Mouse (Mus musculus): ENCODE results near the gene Grk4. TPM values are rescaled to one million over a fixed set of nuclear protein-coding genes. Genes with fewer than 3 reads are reported as not detected.
A peak's percentile ranks its signal among the peaks of the same experiment; 100 is the strongest.

The Grk4 gene
- polyA plus RNA-seq, 1 experiment from 2014 or later = 2.8 TPM

GRCm38 (mm10) chr5:34729141-34729540, 69.0 kb downstream of the Grk4 start:
- Histone ChIP-seq H3K36me3 (no peaks in the 10 kb centered on the region), H3K9ac (no peak overlapping the region), H3K27me3 (no peaks in the 10 kb centered on the region), H3K4me1 (no peaks in the 10 kb centered on the region), H3K4me2 (replicated peaks) (no peak overlapping the region), H3K9me3 (replicated peaks) (no peaks in the 10 kb centered on the region), H3K4me3 (no peak overlapping the region), H3K27ac (no peak overlapping the region)
- ATAC-seq (ENCODE audit: low FRiP score) = no peak

- no peaks in the 10 kb centered on the region for H3K4me1 ChIP-seq
Measured at GRCm38 (mm10) chr5:34730255-34730654, 70.1 kb downstream of the Grk4 start.

GRCm38 (mm10) chr5:34751477-34751876, 91.3 kb downstream of the Grk4 start:
- ATAC-seq (ENCODE audit: low FRiP score) = no peak
- Histone ChIP-seq H3K4me3 (no peak overlapping the region), H3K9me3 (replicated peaks) (no peaks in the 10 kb centered on the region), H3K4me2 (replicated peaks) (no peak overlapping the region), H3K27ac (no peak overlapping the region), H3K4me1 (no peaks in the 10 kb centered on the region), H3K27me3 (peaks cover 3% of the 10 kb centered on the region; the same call in 1 of the 2 replicates), H3K9ac (no peak overlapping the region), H3K36me3 (no peaks in the 10 kb centered on the region)
- 54% methylated on average over 3 of the region's 3 CpGs for WGBS

More at GRCm38 (mm10) chr5:34730255-34730654, 70.1 kb downstream of the Grk4 start:
- no peak for ATAC-seq (ENCODE audit: low FRiP score)
- Histone ChIP-seq H3K27me3 (no peaks in the 10 kb centered on the region), H3K36me3 (no peaks in the 10 kb centered on the region), H3K9me3 (replicated peaks) (no peaks in the 10 kb centered on the region), H3K9ac (no peak overlapping the region), H3K4me2 (replicated peaks) (no peak overlapping the region), H3K27ac (no peak overlapping the region), H3K4me3 (no peak overlapping the region)
- WGBS = 74% methylated on average over 1 of the region's 1 CpGs

GRCm38 (mm10) chr5:34758762-34759161, 98.6 kb downstream of the Grk4 start:
- H3K4me3 ChIP-seq = no peak overlapping the region
- H3K9me3 ChIP-seq (replicated peaks) = no peaks in the 10 kb centered on the region
- WGBS = 90% methylated on average over 1 of the region's 1 CpGs
- H3K4me1 ChIP-seq = peaks cover 13% of the 10 kb centered on the region
- H3K36me3 ChIP-seq = no peaks in the 10 kb centered on the region
- no peak overlapping the region for H3K4me2 ChIP-seq (replicated peaks)
- ATAC-seq (ENCODE audit: low FRiP score) = no peak
- no peak overlapping the region for H3K27ac ChIP-seq
- peaks cover 7% of the 10 kb centered on the region; the same call in 1 of the 2 replicates for H3K27me3 ChIP-seq
- no peak overlapping the region for H3K9ac ChIP-seq

GRCm38 (mm10) chr5:34760850-34761508, 100.8 kb downstream of the Grk4 start:
- Histone ChIP-seq H3K4me1 (peaks cover 13% of the 10 kb centered on the region), H3K27ac (peak overlapping the region; percentile 94), H3K4me3 (peak overlapping the region; percentile 78), H3K9ac (peak overlapping the region; percentile 89), H3K4me2 (replicated peaks) (peak overlapping the region; percentile 86), H3K9me3 (replicated peaks) (no peaks in the 10 kb centered on the region), H3K27me3 (peaks cover 5% of the 10 kb centered on the region; the same call in 1 of the 2 replicates), H3K36me3 (no peaks in the 10 kb centered on the region)
- WGBS = 1% methylated on average over 19 of the region's 19 CpGs
- ATAC-seq (ENCODE audit: low FRiP score) = peak; percentile 69

GRCm38 (mm10) chr5:34761509-34761908, 101.3 kb downstream of the Grk4 start, which contains the start of gene Htt:
Gene Htt, plus strand, starts transcription at chr5:34761740.
- under 1% methylated on average over 35 of the region's 35 CpGs for WGBS
- H3K27ac ChIP-seq = peak within 1 kb of the TSS; percentile 94
- H3K27me3 ChIP-seq = 0 out of 2 replicates have a peak, but pooled peaks cover 4% of the 10 kb centered on the region
- H3K36me3 ChIP-seq = no peaks in the 10 kb centered on the region
- peak within 1 kb of the TSS; percentile 86 for H3K4me2 ChIP-seq (replicated peaks)
- H3K4me3 ChIP-seq = peak within 1 kb of the TSS; percentile 78
- peak within 1 kb of the TSS; percentile 89 for H3K9ac ChIP-seq
- ATAC-seq (ENCODE audit: low FRiP score) = peak; percentile 99
- peaks cover 13% of the 10 kb centered on the region for H3K4me1 ChIP-seq
- H3K9me3 ChIP-seq (replicated peaks) = no peaks in the 10 kb centered on the region

GRCm38 (mm10) chr5:34761934-34762611, 101.9 kb downstream of the Grk4 start:
- Histone ChIP-seq H3K4me1 (peaks cover 13% of the 10 kb centered on the region), H3K27me3 (0 out of 2 replicates have a peak, but pooled peaks cover 4% of the 10 kb centered on the region), H3K9me3 (replicated peaks) (no peaks in the 10 kb centered on the region), H3K36me3 (no peaks in the 10 kb centered on the region), H3K9ac (peak overlapping the region; percentile 89), H3K4me3 (peak overlapping the region; percentile 78), H3K27ac (peak overlapping the region; percentile 94), H3K4me2 (replicated peaks) (peak overlapping the region; percentile 86)
- under 1% methylated on average over 52 of the region's 54 CpGs for WGBS
- peak; percentile 69 for ATAC-seq (ENCODE audit: low FRiP score)

- no peak overlapping the region for H3K4me3 ChIP-seq
- H3K27ac ChIP-seq = no peak overlapping the region
- H3K9ac ChIP-seq = no peak overlapping the region
- H3K9me3 ChIP-seq (replicated peaks) = no peaks in the 10 kb centered on the region
- WGBS = 95% methylated on average over 3 of the region's 3 CpGs
- no peaks in the 10 kb centered on the region for H3K36me3 ChIP-seq
- H3K4me2 ChIP-seq (replicated peaks) = no peak overlapping the region
- H3K4me1 ChIP-seq = no peaks in the 10 kb centered on the region
- H3K27me3 ChIP-seq = no peaks in the 10 kb centered on the region
- no peak for ATAC-seq (ENCODE audit: low FRiP score)
Measured at GRCm38 (mm10) chr5:34771818-34772217, 111.6 kb downstream of the Grk4 start.

GRCm38 (mm10) chr5:34772696-34773245, 112.6 kb downstream of the Grk4 start:
- 95% methylated on average over 4 of the region's 4 CpGs for WGBS
- H3K36me3 ChIP-seq = no peaks in the 10 kb centered on the region
- no peaks in the 10 kb centered on the region for H3K27me3 ChIP-seq
- no peaks in the 10 kb centered on the region for H3K4me1 ChIP-seq
- H3K9me3 ChIP-seq (replicated peaks) = no peaks in the 10 kb centered on the region
- H3K9ac ChIP-seq = no peak overlapping the region
- no peak overlapping the region for H3K4me3 ChIP-seq
- no peak overlapping the region for H3K27ac ChIP-seq
- no peak for ATAC-seq (ENCODE audit: low FRiP score)
- no peak overlapping the region for H3K4me2 ChIP-seq (replicated peaks)

- no peak for ATAC-seq (ENCODE audit: low FRiP score)
- Histone ChIP-seq H3K4me1 (no peaks in the 10 kb centered on the region), H3K36me3 (no peaks in the 10 kb centered on the region), H3K9ac (no peak overlapping the region), H3K9me3 (replicated peaks) (no peaks in the 10 kb centered on the region), H3K4me2 (replicated peaks) (no peak overlapping the region), H3K27ac (no peak overlapping the region), H3K4me3 (no peak overlapping the region), H3K27me3 (no peaks in the 10 kb centered on the region)
- WGBS = 93% methylated on average over 2 of the region's 2 CpGs
Measured at GRCm38 (mm10) chr5:34773392-34773791, 113.2 kb downstream of the Grk4 start.

GRCm38 (mm10) chr5:34785027-34785426, 124.8 kb downstream of the Grk4 start:
- no peak for ATAC-seq (ENCODE audit: low FRiP score)

GRCm38 (mm10) chr5:34791141-34791540, 131.0 kb downstream of the Grk4 start:
- no peak overlapping the region for H3K9ac ChIP-seq
- WGBS = 82% methylated on average over 2 of the region's 2 CpGs
- no peak overlapping the region for H3K4me2 ChIP-seq (replicated peaks)
- no peaks in the 10 kb centered on the region for H3K4me1 ChIP-seq
- no peak overlapping the region for H3K4me3 ChIP-seq
- no peak overlapping the region for H3K27ac ChIP-seq
- no peak for ATAC-seq (ENCODE audit: low FRiP score)
- no peaks in the 10 kb centered on the region for H3K9me3 ChIP-seq (replicated peaks)
- peaks cover 35% of the 10 kb centered on the region for H3K36me3 ChIP-seq
- no peaks in the 10 kb centered on the region for H3K27me3 ChIP-seq

More at GRCm38 (mm10) chr5:34785027-34785426, 124.8 kb downstream of the Grk4 start:
- Histone ChIP-seq H3K27ac (no peak overlapping the region), H3K36me3 (peaks cover 34% of the 10 kb centered on the region), H3K4me1 (no peaks in the 10 kb centered on the region), H3K4me2 (replicated peaks) (no peak overlapping the region), H3K9me3 (replicated peaks) (no peaks in the 10 kb centered on the region), H3K27me3 (no peaks in the 10 kb centered on the region), H3K9ac (no peak overlapping the region), H3K4me3 (no peak overlapping the region)
- 93% methylated on average over 3 of the region's 3 CpGs for WGBS

Measured in hindbrain, embryonic 12.5 days (tissue).